Mouse (Mus musculus) layer of hippocampus, adult 11-12 months (tissue): ENCODE results near the gene Spata2.

Experiments
- DNase-seq: peaks from one replicate; pipeline ENCODE4 v3.0.0; 2022; ENCODE audit warnings: low spot score

The Spata2 gene

GRCm38 (mm10) chr2:167445911-167446780 lies 46.5 kb downstream of the Spata2 start:
- no peak for DNase-seq

- DNase-seq, result no peak
These were observed 49.1 kb downstream of the Spata2 start for GRCm38 (mm10) chr2:167443411-167444193.

- DNase-seq, result no peak
These were observed 53.3 kb downstream of the Spata2 start for GRCm38 (mm10) chr2:167439422-167439821.

GRCm38 (mm10) chr2:167436371-167436770 lies 56.3 kb downstream of the Spata2 start:
- peak; percentile 61 for DNase-seq

GRCm38 (mm10) chr2:167435631-167436030 lies 57.1 kb downstream of the Spata2 start:
- no peak for DNase-seq

- DNase-seq, result no peak
These were observed 58.1 kb downstream of the Spata2 start for GRCm38 (mm10) chr2:167434570-167434969.

GRCm38 (mm10) chr2:167431418-167431776 lies 61.3 kb downstream of the Spata2 start:
- no peak for DNase-seq
